Mouse (Mus musculus) kidney, postnatal 14 days (tissue): Measurements from ENCODE around the gene Olfr672.
"Not testable (repeated sequence)": the region's sequence is repeated elsewhere in the genome, so short reads cannot be mapped to it uniquely, and the experiment has no call there.

ENCODE experiments used
- DNase-seq: peaks from one replicate; pipeline ENCODE4 v3.0.0; 2022; ENCODE audit warnings: mixed read lengths

Gene Olfr672

DNA sequence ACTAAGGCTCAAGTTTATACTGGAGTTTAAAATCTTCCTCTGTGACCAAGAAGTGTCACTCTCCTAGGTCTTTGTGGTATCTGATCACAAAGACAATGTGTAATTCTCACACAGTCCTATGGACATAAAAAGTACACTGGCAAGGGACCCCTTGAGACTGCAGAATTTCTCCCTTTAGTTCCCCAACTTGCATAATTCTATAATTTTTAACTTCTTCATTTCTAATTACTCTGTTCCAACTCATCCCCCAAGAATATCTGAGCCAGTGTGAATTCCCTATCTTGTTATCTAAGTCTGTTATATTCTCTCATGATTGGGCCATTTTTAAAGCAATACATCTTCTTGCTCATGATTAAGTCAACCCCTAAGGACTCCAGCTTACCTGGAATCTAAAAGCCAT is at the start of gene Olfr672:
Olfr672 (minus strand) TSS at position 101 of the 400 bp plus-strand sequence.
- DNase-seq = no peak

DNA sequence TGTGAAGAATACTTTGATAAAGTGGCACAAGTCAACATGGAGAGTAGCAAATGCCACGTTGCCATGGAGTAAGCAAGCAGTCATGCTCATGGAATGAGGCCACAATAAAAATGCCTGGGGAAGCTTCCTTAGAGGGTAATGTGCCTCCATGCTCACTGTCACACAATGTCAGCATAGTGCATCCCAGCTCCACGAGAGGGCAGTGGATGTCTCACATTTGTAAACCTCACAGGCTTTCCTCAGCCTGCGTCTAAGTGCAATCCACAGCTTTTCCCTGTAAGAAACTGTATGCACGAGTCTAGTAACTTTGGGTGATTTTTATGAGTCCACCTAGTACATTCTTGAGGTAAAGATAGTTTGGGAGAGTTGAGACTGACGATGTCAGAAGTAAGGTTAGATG is 32.0 kb upstream of the Olfr672 start:
- not testable (repeated sequence) for DNase-seq

DNA sequence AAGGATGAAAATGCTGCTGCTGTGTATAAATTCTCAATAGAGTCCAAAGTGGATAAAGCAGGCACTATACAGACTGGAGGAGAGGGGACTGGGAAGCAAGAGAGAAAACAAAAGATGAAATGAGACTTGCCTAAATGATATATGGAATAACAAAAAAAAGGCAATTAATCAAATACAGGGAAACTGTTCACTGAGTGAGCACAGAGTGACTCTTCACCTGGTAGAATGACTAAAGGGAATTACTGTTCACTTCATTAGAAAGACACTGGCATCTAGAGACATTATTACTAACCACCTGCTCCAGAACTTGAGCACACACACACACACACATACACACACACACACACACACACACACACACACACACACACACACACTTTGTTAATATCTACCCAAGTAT is 30.6 kb upstream of the Olfr672 start, which contains the start of gene Olfr676:
Olfr676 (plus strand) TSS at position 301 of the 400 bp plus-strand sequence.
- no peak for DNase-seq

DNA sequence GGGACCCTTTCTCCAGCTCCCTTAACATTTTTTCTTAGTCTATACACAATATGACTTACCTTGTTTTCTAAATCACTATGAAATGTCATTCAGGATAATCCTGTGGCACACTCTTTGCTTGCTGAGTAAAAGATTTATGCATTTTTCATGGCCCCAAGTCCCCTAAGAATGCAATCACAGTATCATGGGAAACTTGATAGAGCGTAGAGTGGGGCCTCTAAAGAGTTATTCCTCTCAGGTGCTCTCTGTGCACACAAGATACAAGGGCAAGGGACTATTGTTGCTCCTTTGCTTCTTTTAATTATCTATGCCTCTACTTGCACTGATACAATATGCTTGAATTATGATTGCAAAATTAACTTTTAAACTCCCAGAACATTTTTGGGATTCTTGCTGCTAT is 26.5 kb upstream of the Olfr672 start, which contains the start of gene Olfr675:
Olfr675 (minus strand) TSS at position 101 of the 400 bp plus-strand sequence.
- DNase-seq = no peak

DNA sequence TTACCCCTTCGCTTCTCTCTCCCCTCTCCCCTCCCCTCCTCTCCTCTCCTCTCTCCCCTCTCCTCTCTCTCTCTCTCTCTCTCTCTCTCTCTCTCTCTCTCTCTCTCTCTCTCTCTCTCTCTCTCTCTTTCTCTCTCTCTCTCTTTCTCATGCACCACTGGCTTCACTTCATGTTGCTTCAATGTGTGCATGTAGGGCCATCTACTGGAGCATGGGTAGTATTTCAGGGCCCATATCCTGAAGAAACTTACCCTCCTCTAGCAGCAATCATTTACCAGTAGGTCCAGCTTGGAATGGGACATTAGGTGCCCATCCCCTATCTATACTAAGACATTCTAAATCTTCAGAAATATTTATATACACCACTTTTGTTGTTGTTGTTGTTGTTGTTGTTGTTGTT is 20.7 kb upstream of the Olfr672 start:
- DNase-seq = no peak

DNA sequence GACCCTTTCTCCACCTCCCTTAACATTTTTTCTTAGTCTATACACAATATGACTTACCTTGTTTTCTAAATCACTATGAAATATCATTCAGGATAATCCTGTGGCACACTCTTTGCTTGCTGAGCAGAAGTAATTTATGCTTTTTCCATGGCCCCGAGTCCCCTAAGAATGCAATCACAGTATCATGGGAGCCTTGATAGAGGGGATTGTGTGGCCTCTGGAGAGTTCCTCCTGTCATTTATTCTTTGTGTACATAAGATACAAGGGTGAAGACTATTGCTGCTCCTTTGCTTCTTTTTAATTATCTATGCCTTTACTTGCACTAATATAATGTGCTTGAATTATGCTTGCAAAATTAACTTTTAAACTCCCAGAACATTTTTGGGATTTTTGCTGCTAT is 22.8 kb downstream of the Olfr672 start, which contains the start of gene Olfr671:
Olfr671 (minus strand) TSS at position 101 of the 400 bp plus-strand sequence.
- DNase-seq = no peak

- not testable (repeated sequence) for DNase-seq
Observed at GRCm38 (mm10) chr7:104972507-104972906, 29.3 kb downstream of the Olfr672 start.

DNA sequence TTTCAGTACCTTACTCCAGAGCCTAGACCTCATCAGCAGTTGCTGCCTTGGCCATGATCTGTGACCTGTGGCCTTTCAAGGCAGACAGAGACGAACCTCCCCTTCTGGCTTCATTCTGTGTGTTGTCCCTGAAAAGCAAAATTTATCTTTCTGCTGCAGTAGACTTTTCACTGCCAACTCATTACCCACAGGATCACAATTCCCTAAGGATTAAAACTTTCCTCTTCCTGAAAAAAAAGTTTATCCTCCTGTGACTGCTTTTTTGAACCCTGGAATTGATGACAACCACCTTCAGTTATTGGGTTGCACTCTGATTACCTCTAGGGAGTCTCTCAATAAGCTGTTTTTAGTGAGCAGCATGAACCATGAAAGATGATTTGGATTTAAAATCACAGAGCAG is 39.3 kb downstream of the Olfr672 start, which contains the start of gene Olfr670:
Olfr670 (minus strand) TSS at position 101 of the 400 bp plus-strand sequence.
- no peak for DNase-seq

DNA sequence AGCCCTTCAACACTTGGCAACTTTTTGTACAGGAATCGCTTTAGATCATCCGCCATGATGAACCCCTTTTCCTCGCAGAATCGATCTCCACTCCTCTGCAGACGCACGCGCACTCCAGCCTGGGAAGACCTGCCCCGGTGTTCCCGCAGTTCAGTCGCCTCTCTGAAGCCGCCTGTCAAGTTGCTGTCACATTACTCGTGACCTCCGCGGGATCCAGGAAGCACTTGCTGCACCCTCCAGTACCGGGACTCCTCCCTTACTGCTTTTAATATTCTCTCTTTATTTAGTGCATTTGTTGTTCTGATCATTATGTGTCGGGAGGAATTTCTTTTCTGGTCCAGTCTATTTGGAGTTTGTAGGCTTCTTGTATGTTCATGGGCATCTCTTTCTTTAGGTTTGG is 51.6 kb downstream of the Olfr672 start:
- DNase-seq = not testable (repeated sequence)
